Mouse (Mus musculus) kidney, adult 2 months (tissue): ENCODE results near the gene Prelid1. TPM values are rescaled to one million over a fixed set of nuclear protein-coding genes. Genes with fewer than 3 reads are reported as not detected.

ENCODE experiments used
- DNase-seq: peaks from one replicate; pipeline ENCODE4 v3.0.0; 2021
- H3K27ac ChIP-seq: fragments of 200-500 bp; 2 replicates; pipeline ENCODE4 v1.5.1; 2012; ENCODE audit warnings: low read depth, low read length, control low read depth, inconsistent platforms; ENCODE audit not compliant: insufficient read depth
- H3K27me3 ChIP-seq: fragments of 200-500 bp; replicated peaks from 2 replicates; pipeline ENCODE4 v1.6.1; 2012; ENCODE audit warnings: mild to moderate bottlenecking, moderate library complexity, low read length, inconsistent platforms; ENCODE audit not compliant: control insufficient read depth, insufficient read depth
- H3K36me3 ChIP-seq: fragments of 200-500 bp; 2 replicates; pipeline ENCODE4 v1.6.1; 2012; ENCODE audit warnings: mild to moderate bottlenecking, moderate library complexity, low read length, inconsistent platforms; ENCODE audit not compliant: control insufficient read depth, insufficient read depth
- H3K4me1 ChIP-seq: fragments of 200-500 bp; 2 replicates; pipeline ENCODE4 v1.6.1; 2011; ENCODE audit warnings: low read length; ENCODE audit not compliant: control insufficient read depth, insufficient read depth
- H3K4me3 ChIP-seq: fragments of 200-500 bp; 2 replicates; pipeline ENCODE4 v1.5.1; 2011; ENCODE audit warnings: mild to moderate bottlenecking, low read depth, low read length, control low read depth; ENCODE audit not compliant: insufficient read depth
- CTCF ChIP-seq: fragments of 200-500 bp; conservative IDR thresholded peaks from 2 replicates; pipeline ENCODE4 v1.5.1; 2011; ENCODE audit warnings: low read depth, mild to moderate bottlenecking, control low read depth, low read length, moderate library complexity, mixed read lengths; ENCODE audit not compliant: insufficient read depth, insufficient read length
- POLR2A ChIP-seq: fragments of 200-500 bp; IDR thresholded peaks from one replicate; pipeline ENCODE4 v1.6.1; 2011; ENCODE audit warnings: low read depth, low read length, control low read depth
- WGBS: fragments of 180-500 bp; shearing (Covaris S2); methylation state at CpG from one replicate; pipeline ENCODE4 v1.1.7; 2018; 5-methylcytosine and 5-hydroxymethylcytosine counted together
- polyA plus RNA-seq: library from polyadenylated mRNA; depleted of rRNA; stranded (reverse); fragments of >200 nt; gene quantifications from 2 replicates; pipeline ENCODE4 v1.2.3, GENCODE M21; 2012

Gene Prelid1
- polyA plus RNA-seq, 1 experiment, result 542 TPM

DNA sequence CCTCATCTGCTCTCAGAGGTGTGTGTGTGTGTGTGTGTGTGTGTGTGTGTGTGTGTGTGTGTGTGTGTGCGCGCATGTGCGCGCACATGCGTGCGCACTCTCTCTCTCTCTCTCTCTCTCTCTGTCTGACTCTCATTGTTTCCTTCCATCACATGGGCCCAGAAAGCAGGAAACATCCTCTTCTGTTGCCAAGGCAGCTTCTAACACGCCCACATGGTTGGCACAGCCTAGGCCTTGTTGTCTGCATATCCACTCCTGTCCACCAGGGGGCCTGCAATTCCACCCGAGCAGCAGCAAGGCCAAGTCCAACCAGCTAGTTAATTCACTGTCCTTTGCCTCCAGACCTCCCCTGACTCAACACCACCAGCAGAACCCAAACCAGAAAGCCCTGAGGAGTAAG is 7.3 kb downstream of the Prelid1 start:
- TF ChIP-seq CTCF (peak; percentile 95), POLR2A (no peak)
- H3K4me1 ChIP-seq, result peaks cover 16% of the 10 kb centered on the region; the same call in 1 of the 2 replicates
- 34% methylated on average over 8 of the region's 8 CpGs for WGBS

DNA sequence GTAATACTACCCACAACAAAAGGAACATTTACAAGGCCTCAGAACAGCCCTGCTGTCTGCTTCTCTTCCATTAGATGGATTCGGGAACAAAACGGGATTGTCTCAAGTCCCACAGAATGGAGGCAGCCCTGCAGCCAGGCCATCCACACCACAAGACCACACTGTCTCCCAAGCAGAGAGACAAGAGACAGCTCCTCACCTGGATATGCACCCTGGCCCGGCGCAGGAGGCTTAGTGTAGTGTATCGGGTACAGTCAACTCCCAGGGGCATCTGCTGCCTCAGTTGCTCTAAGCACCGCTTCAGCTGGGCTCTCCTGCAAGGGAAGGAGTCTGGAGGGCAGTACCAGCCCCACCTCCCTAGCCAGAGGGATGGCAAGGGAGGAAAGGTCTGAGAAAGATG is 7.9 kb downstream of the Prelid1 start:
- TF ChIP-seq CTCF (no peak), POLR2A (no peak)
- Histone ChIP-seq H3K27me3 (no peaks in the 10 kb centered on the region), H3K36me3 (no peaks in the 10 kb centered on the region; the same call in 1 of the 2 replicates), H3K27ac (no peak overlapping the region), H3K4me3 (no peak overlapping the region), H3K4me1 (peaks cover 11% of the 10 kb centered on the region; the same call in 1 of the 2 replicates)
- WGBS, result 86% methylated on average over 6 of the region's 6 CpGs
- no peak for DNase-seq

More for the DNA sequence above, 7.3 kb downstream of the Prelid1 start:
- Histone ChIP-seq H3K27ac (no peak overlapping the region), H3K36me3 (no peaks in the 10 kb centered on the region; the same call in 1 of the 2 replicates), H3K4me3 (no peak overlapping the region), H3K27me3 (no peaks in the 10 kb centered on the region)
- DNase-seq, result peak; percentile 93

DNA sequence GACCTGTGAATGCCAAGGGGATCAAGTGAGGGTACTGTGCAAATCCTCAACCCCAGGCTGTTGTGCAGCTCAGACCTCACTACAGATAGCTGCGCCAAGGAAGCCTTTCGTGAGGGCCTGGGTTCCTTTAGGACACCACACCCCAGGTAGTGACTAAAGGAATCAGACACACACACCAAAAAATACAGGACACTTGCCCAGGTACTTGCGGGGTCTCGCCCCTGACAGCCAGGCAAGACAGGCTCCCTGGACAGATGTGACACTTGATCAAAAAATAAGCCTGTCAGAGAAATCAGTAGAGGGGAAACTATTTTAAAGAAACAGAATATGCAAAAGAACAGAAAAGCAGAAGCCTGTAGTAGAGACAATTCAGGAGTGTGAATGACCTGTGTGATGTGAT is 8.3 kb downstream of the Prelid1 start:
- no peak overlapping the region for H3K27ac ChIP-seq
- no peak overlapping the region for H3K4me3 ChIP-seq
- no peaks in the 10 kb centered on the region; the same call in 1 of the 2 replicates for H3K36me3 ChIP-seq
- H3K4me1 ChIP-seq, result peaks cover 8% of the 10 kb centered on the region; the same call in 1 of the 2 replicates
- TF ChIP-seq POLR2A, result no peak
- TF ChIP-seq CTCF, result no peak
- H3K27me3 ChIP-seq, result no peaks in the 10 kb centered on the region
- no peak for DNase-seq
- 83% methylated on average over 4 of the region's 4 CpGs for WGBS

DNA sequence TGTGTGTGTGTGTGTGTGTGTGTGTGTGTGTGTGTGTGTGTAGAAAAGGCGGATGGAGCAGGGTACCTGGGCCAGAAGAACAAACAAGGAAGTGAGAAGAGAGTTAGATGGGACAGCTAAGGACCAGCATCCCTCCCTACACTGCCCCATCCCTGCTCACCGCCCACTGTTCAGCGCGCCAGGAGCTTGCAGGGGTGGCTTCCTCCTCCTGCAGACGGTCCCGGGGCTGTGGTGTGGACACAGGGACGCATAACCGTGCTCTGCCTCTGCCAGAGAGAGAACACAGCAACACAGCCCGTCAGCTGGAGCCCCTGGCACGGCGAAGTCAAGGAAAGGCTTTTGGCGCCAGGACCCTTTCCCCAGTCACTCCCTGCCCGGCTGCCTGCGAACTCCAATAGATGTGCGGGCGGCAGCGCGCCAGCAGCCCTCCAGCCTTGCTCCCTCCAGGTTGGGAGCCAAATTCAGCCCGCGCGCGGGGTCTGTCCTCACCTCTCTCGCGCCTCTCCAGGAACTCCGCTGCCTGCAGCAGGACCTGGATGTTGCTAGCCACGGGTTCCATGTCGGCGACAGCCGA is 8.9 kb downstream of the Prelid1 start:
- TF ChIP-seq POLR2A (no peak), CTCF (no peak)
- DNase-seq, result no peak
- H3K27ac ChIP-seq, result no peak overlapping the region
- H3K36me3 ChIP-seq, result no peaks in the 10 kb centered on the region; the same call in 1 of the 2 replicates
- WGBS, result 1% methylated on average over 29 of the region's 29 CpGs
- peak overlapping the region; percentile 46; the same call in 1 of the 2 replicates for H3K4me3 ChIP-seq
- H3K4me1 ChIP-seq, result peaks cover 8% of the 10 kb centered on the region; the same call in 1 of the 2 replicates
- no peaks in the 10 kb centered on the region for H3K27me3 ChIP-seq

DNA sequence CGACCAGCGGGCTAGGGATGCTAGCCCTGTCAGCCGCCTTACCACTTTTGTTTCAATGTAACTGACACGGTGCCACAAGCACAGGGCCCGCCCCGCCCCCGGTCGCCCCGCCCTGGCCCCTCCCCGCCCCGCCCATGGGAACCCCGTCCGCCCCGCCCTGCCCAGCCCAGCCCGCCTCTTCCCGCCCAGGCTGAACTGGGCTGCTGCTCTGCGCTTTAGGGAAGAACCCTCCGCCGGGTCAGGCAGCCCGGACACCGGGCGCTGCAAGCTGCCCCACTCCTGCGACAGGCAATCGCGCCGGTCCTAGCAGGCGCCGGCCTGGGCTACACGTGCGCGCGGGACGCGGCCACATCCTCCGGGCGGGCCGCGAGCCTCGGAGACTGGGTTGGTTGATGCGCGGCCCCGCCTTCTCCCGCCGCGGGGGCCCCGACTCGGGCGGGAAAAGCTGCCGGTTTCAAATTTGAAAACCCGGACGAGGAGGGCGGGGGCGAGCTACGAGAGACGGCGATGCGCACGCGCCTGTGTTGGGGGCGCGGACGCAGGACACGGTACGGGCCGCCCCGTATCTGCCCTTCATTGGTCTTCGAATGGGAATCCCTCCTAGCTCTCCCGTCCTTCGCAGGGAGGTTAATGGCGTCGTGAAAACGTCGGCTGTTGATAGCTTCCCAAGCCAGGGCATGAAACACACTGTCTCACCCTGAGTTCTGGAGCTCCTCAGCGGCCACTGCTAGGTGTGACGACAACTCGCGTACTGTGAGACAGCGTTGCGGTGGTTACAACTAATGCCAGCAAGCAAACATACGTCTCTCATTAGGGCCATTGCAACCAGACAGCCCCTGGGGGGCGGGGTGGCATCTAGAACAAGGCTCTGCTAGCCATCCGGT is 9.6 kb downstream of the Prelid1 start, which contains the start of gene Mxd3:
TSS of gene Mxd3 (minus strand) at position 141 of the 884 bp plus-strand sequence.
- DNase-seq, result peak; percentile 88
- TF ChIP-seq POLR2A, result no peak
- H3K4me1 ChIP-seq, result peaks cover 8% of the 10 kb centered on the region; the same call in 1 of the 2 replicates
- H3K27ac ChIP-seq, result no peak within 1 kb of the TSS
- no peaks in the 10 kb centered on the region for H3K27me3 ChIP-seq
- H3K36me3 ChIP-seq, result no peaks in the 10 kb centered on the region
- H3K4me3 ChIP-seq, result peak within 1 kb of the TSS; percentile 57
- WGBS, result under 1% methylated on average over 81 of the region's 82 CpGs

DNA sequence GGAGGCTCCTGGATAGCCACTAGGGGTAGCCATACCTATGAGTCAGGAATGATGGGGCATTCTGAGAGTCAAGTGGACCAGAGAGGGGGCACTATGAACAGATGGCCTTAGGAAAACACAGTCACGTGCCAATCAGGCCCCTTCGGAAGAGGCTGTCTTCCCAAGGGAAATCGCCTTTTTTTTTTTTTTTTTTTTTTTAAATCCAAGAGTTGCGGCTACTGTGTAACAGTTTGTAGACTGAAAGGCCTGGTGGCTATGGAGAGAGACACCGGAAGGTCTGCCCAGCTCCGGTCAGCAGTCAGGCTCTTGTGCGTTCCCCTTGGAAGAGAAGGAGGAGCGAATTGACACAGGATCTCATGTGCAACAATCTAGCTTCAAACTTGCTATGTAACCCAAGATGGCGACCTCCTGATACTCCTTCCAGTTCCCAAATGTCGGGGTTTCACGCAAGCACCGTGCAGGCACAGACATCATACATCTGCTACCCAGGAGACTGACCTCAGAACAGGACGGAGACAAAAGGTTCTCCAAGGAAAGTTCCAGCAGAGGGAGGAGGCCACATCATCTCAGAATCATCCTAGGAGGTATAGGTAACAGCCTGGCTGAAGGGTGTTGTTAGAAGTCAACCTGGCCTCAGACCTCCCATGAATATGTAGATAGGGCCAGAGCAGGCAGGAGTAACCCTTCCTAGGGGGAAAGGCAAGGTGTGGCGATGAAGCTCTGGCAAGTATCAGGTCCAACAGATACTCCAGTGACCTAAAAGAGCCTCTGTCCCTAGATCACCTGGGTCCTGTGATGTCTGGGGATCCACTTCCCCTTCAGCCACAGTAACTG is 10.5 kb downstream of the Prelid1 start:
- no peaks in the 10 kb centered on the region for H3K27me3 ChIP-seq
- no peaks in the 10 kb centered on the region for H3K36me3 ChIP-seq
- no peak overlapping the region for H3K27ac ChIP-seq
- no peak for TF ChIP-seq POLR2A
- no peak for TF ChIP-seq CTCF
- H3K4me3 ChIP-seq, result no peak overlapping the region
- peaks cover 8% of the 10 kb centered on the region; the same call in 1 of the 2 replicates for H3K4me1 ChIP-seq
- no peak for DNase-seq
- 41% methylated on average over 14 of the region's 14 CpGs for WGBS
